Mouse (Mus musculus) frontal cortex, postnatal 36 days (tissue): ENCODE measurements around the gene Trappc6b.
"Not testable (repeated sequence)": the region's sequence is repeated elsewhere in the genome, so short reads cannot be mapped to it uniquely, and the experiment has no call there.

Experiments used
- DNase-seq, 2 experiments: peaks; one replicate each; pipeline ENCODE4 v3.0.0; 2022; ENCODE audit warnings: low spot score in 2 of 2

The Trappc6b gene

GRCm38 (mm10) chr12:59060993-59061595, at the start of gene Trappc6b:
TSS of gene Trappc6b (minus strand) at chr12:59061472.
- DNase-seq: peak; percentile 80

DNA sequence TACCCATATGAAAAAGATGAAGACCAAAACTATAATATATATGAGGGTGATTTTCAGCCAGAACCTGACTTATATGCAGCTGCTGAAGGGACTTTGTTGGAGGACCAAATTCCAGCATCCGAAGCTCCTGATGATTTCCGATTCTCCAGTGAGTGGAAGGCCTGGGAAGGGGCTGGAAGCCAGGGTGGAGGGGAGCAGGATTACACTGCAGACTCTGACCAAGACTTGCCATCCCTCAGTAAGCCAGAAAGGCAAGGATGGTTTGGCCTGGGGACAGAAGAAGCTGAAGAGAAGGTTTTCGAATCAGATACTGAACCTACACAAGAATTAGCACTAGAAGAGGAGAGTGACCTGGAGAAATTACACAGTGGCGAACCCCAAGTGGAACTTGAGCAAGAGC, 46.7 kb upstream of the Trappc6b start:
- DNase-seq: no peak

GRCm38 (mm10) chr12:59106491-59106890, 45.2 kb upstream of the Trappc6b start:
- DNase-seq: no peak

DNA sequence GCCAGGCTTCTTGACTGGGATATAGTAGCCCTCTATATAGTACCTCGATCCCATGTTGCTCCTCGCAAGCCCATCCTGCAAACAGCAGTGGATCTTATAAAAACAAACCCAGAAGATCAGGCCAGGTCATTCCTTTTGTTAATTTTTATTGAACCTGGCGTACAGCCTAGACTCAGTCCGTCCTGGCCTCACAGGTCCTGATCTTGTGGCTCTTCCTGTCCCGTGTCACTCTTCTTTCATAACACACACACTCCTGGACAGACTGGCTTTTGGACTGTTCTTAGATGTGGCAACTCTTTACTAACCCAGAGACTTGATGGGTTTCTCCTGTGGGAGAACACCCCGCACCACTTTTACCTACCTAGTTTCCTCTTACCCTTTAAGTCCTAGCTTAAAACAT, 44.6 kb upstream of the Trappc6b start:
- DNase-seq: no peak

DNA sequence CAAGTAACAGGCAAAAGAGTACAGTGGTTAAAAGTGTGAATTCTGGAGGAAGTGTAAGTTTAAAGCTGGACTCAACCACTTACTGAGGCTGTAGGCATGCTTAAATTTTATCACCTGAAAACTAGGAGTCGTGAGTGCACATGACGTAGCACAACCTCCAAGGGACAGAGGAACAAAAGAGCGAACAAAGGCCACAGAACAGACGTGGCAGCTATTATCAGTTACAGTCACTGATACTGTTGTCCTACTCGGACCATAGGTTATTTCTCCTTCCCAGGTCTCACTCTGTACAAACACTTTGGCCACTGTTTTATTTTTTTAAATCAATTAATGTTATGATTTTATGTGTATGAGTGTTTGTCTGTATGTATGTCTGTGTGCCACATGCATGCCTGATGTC, 43.5 kb upstream of the Trappc6b start:
- DNase-seq: no peak

DNA sequence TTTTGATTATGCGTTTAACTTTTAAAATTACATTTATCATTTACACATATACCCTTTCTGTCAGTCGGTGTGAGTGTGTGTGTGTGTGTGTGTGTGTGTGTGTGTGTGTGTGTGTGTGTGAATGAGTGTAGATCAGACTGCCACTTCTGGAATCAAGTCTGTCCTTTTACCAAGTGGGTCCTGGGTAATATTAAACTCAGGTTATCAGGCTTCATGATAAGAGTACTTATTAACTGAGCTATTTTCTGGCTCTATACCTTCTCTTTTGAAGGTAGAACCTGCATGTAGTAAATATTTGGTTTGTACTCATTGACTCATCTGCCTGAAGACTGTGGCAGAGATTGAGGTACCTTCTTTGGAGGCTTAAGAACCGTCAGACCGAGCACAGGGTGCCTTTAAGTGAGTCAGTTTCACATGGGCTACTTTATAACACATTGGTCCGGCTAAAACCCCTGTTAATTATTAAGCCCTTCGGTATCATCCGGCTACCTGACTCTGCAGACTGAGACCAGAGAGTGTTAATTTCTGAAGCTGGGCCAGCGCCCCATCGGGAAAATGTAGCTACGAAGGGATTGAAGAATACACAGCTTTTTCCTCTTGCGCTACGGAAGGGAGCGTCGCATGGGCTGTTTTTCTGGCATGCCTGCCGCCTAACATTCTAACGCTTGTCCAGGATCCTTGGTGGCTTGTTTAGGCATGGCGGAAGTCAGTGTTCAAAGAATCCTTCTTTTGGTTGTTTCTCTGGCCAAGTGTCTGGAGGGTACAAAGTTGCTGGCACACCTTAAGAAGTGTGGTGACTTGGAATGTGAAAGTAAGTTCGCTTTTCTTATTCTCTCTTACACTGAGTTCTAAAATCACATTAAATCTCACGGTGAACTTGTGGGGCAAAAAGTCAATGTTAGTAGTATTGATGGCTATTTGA, 34.1 kb upstream of the Trappc6b start, which contains the start of gene Mia2:
Gene Mia2, plus strand, starts transcription at position 696 of the 922 bp plus-strand sequence.
- no peak for DNase-seq

DNA sequence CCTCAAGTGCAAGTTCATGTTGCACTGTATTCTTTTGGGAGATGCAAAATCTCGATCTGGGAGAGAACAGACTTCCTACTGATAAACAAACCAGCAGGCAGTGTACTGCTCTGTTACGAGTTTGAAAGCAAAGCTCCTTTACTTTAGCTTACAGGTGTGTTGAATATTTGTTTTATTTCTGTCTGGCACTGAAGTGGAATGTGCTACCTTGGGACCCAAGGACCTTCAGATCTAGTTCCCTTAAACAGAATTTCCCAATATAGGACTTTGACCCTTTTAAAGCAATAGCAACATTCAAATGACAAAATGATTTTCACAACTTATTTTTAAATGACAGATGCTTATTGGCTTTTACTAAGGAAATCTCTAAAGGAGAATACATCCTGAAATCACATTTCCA, 32.3 kb upstream of the Trappc6b start:
- DNase-seq: no peak

GRCm38 (mm10) chr12:59086171-59086570, 24.9 kb upstream of the Trappc6b start:
- DNase-seq: no peak

DNA sequence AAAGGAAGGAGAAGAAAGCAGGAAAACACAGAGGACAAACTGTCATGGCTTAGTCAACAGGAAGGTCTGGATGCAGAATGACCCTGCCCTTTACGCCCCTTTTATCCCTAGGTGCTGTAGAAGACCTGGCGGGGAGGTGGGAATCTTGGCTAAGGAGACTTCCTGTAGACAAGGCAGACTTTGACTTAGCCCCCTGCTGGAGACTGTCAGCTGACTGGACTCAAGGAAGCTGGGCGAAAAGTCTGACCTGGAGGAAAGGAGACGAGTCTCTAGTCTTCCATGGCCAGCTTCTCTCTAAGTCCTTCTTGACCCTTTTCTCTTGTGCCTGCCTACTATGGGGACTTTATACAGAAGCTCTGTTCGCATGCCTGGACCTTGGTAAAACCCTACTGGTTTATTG, 23.2 kb upstream of the Trappc6b start:
- DNase-seq: no peak

- no peak for DNase-seq
These were observed 19.2 kb upstream of the Trappc6b start for GRCm38 (mm10) chr12:59080461-59080860.

- DNase-seq: no peak
These were observed 16.6 kb upstream of the Trappc6b start for GRCm38 (mm10) chr12:59077883-59078282.

- DNase-seq: no peak
These were observed 15.7 kb upstream of the Trappc6b start for GRCm38 (mm10) chr12:59076996-59077395.

DNA sequence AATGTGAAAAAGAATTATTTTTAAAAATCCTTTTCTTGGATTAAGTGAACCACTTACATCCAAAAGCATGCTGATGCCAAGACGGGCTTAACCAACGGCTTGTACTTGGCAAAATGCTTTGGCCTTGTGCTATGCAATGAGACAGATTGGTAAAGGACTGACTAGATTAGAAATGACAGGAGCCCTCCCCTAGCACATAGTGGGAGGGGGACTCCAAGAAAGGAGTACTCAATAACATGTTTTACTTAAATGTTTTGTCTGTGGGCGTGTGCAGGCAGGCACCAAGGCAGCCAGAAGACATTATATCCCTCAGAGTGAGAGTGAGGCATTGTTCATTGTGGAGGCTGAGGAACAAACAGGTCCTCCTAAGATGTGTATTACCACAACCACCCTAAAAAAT, 12.8 kb upstream of the Trappc6b start:
- DNase-seq: peak; percentile 13 to 41

DNA sequence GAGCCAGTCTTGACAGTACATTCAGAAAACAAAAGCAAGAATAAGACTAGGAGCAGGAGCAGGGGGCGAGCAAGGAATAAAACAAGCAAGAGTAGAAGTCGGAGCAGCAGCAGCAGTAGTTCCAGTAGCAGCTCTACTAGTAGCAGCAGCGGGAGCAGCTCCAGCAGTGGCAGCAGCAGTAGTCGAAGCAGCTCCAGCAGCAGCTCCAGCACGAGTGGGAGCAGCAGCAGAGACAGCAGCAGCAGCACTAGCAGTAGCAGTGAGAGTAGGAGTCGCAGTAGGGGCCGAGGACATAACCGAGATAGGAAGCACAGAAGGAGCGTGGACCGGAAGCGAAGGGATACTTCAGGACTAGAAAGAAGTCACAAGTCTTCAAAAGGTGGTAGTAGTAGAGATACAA, 11.0 kb upstream of the Trappc6b start:
- DNase-seq: peak; percentile 46 to 54

GRCm38 (mm10) chr12:59068791-59069190, 7.5 kb upstream of the Trappc6b start:
- DNase-seq: no peak

GRCm38 (mm10) chr12:59067095-59067494, 5.8 kb upstream of the Trappc6b start:
- no peak for DNase-seq

- peak; percentile 98 to 99 for DNase-seq
These were observed 5.3 kb upstream of the Trappc6b start, which contains the start of gene Pnn for GRCm38 (mm10) chr12:59066448-59067077. TSS of gene Pnn (plus strand) at chr12:59066884.

DNA sequence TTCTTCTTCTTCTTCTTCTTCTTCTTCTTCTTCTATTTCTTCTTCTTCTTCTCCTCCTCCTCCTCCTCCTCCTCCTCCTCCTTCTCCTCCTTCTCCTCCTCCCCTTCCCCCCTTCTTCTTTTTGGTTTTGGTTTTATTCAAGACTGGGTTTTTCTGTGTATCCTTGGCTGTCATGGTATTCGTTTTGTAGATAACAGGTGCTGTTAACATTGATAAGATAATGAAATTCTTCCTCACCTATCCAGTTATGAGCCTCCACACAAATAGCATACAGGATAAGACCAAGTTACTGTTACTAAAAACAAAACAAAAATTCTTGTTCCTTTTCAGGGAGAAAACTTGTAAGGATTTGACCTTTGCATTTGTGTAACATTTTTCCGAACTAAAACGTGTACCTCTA, 4.5 kb upstream of the Trappc6b start:
- DNase-seq: no peak

DNA sequence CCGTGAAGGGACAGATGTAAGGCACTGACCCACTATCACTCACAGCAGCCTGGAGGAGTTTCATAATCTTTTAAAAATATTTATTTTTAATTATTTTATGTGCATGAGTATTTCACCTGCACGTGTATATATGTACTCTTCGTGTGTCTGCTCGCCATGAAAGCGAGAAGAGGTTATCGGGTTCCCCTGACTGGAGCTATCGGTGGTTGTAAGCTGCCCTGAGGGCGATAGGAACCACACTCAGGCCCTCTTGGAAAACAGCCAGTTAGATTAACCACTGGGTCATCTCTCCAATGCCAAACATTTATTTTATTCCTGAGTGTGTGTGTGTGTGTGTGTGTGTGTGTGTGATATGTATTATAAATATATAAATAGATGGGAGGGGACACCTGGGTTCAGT, 3.6 kb upstream of the Trappc6b start:
- DNase-seq: no peak

GRCm38 (mm10) chr12:59060322-59060721, 950 bp downstream of the Trappc6b start:
- DNase-seq: no peak

- not testable (repeated sequence) for DNase-seq
These were observed 3.0 kb downstream of the Trappc6b start for GRCm38 (mm10) chr12:59058242-59058641.

DNA sequence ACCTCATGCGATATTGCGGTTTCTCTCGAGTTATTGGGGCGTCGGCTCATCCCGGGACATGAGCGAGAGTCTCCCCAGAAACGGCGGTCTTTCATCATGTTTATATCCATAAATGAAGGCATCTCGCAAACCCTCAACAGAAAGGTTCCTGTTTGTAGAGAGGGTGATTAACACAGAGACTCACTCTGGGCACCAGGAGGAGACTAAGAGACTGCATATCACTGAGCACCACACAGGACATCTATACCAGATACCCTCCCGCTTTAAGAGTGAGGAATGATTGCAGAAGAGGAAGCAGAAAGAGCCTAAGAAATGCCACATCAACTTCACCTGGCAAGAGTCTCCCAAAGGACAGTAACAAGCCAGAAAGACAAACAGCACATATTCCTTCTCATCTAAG, 5.0 kb downstream of the Trappc6b start:
- DNase-seq: no peak
